Mouse (Mus musculus): ENCODE data around the gene Ccdc148.

Ccdc148 gene

GRCm38 (mm10) chr2:58786681-58787080 is 373.8 kb downstream of the Ccdc148 start:
- in situ Hi-C loops (cut with MseI, MboI) = no loop called here

- in situ Hi-C loops (cut with MseI, MboI) = no loop called here
These were observed 374.3 kb downstream of the Ccdc148 start for GRCm38 (mm10) chr2:58786177-58786576.

DNA sequence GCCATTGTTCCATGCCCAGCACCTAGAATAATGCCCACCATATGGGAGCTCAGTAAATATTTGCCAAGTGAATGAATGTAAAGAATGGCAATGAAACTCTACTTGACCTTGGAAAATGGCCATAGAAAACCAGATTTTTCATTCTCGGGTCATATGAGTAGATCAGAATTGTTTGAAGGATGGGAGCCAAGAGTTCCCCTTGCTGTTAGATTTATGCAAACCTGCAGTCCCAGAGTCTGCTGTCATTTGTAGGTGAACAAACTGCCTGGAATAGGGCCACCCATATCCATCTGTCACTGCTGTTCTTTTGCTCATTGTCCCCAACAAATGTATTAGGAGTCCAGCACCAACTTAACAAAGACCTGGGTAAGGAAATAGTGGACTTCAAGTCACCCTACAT is 377.0 kb downstream of the Ccdc148 start:
- in situ Hi-C loops (cut with MseI, MboI) = no loop called here

DNA sequence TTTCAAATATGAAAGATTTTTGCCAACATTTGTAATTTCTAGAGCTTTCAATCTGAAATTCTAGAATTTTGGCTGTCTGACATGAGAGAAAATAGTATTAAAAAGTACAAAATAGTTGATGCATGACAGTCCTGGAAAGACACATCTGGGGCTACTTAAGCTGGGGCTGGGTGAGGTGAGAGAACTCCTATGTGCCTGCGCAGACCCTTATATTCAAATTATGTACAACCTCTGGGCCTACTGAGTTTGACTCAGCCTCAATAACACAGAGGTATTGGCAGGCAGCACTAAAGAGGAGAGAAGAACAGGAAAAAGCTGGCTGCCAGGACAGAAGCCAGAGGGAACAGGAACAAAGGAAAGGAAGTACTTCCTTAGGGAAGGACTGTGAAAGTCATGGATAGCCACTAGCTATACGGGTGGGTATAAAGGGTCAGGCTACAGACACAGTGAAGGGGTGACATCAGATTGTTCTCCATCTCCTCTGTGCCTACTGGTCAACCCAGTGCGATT is 381.4 kb downstream of the Ccdc148 start:
- in situ Hi-C loops (cut with MseI, MboI) = no loop called here

- in situ Hi-C loops (cut with MseI, MboI) = no loop called here
These were observed 386.6 kb downstream of the Ccdc148 start for GRCm38 (mm10) chr2:58773833-58774232.
